Mouse (Mus musculus) heart, embryonic 16.5 days (tissue): ENCODE measurements around the gene Gm21789. TPM values are rescaled to one million over a fixed set of nuclear protein-coding genes. Genes with fewer than 3 reads are reported as not detected.
"Not testable (repeated sequence)": the region's sequence is repeated elsewhere in the genome, so short reads cannot be mapped to it uniquely, and the experiment has no call there.

Experiments
- ATAC-seq: fragments of 200-750 bp; cut with Nextera tagmentation; replicated peaks from 2 replicates; pipeline ENCODE4 v1.8.0; 2017; ENCODE audit warnings: moderate number of reproducible peaks; ENCODE audit not compliant: insufficient read depth, low FRiP score; ENCODE audit errors: extremely low read depth
- H3K27ac ChIP-seq: fragments of 300-500 bp; sonication (generic); 2 replicates; pipeline ENCODE4 v1.5.1; 2014; ENCODE audit warnings: mild to moderate bottlenecking, low read length, control low read depth, moderate library complexity
- H3K27me3 ChIP-seq: fragments of 300-500 bp; sonication (generic); 2 replicates; pipeline ENCODE4 v1.6.1; 2014; ENCODE audit warnings: low read length, mixed read lengths; ENCODE audit not compliant: control insufficient read depth, insufficient read depth
- H3K36me3 ChIP-seq: fragments of 300-500 bp; sonication (generic); 2 replicates; pipeline ENCODE4 v1.6.1; 2014; ENCODE audit not compliant: control insufficient read depth, insufficient read depth
- H3K4me1 ChIP-seq: fragments of 300-500 bp; sonication (generic); 2 replicates; pipeline ENCODE4 v1.6.1; 2014; ENCODE audit warnings: low read length, mixed read lengths; ENCODE audit not compliant: control insufficient read depth, insufficient read depth
- H3K4me2 ChIP-seq: fragments of 300-500 bp; sonication (generic); 2 replicates; pipeline ENCODE4 v1.6.1; 2014; ENCODE audit warnings: low read depth, mild to moderate bottlenecking, control low read depth, low read length
- H3K4me3 ChIP-seq: fragments of 300-500 bp; sonication (generic); 2 replicates; pipeline ENCODE4 v1.5.1; 2014; ENCODE audit warnings: mild to moderate bottlenecking, control low read depth, low read length
- H3K9ac ChIP-seq: fragments of 300-500 bp; sonication (generic); 2 replicates; pipeline ENCODE4 v1.6.1; 2014; ENCODE audit warnings: low read length, control low read depth
- H3K9me3 ChIP-seq: fragments of 300-500 bp; sonication (generic); replicated peaks from 2 replicates; pipeline ENCODE4 v1.6.1; 2016; ENCODE audit warnings: low read length; ENCODE audit not compliant: control insufficient read depth
- WGBS: fragments of 180-500 bp; shearing (Covaris S2); extraction: QIAGEN DNeasy Blood & Tissue Kit; methylation state at CpG from one replicate; pipeline ENCODE4 v1.1.7; 2014; 5-methylcytosine and 5-hydroxymethylcytosine counted together
- polyA plus RNA-seq: library from polyadenylated mRNA; unstranded; fragments of >200 nt; fragmentation: Nextera tagmentation; extraction: Ambion mirVana; gene quantifications from 2 replicates; pipeline ENCODE4 v1.2.1, GENCODE M21; 2015

The Gm21789 gene
- not detected in 2 replicates for polyA plus RNA-seq

DNA sequence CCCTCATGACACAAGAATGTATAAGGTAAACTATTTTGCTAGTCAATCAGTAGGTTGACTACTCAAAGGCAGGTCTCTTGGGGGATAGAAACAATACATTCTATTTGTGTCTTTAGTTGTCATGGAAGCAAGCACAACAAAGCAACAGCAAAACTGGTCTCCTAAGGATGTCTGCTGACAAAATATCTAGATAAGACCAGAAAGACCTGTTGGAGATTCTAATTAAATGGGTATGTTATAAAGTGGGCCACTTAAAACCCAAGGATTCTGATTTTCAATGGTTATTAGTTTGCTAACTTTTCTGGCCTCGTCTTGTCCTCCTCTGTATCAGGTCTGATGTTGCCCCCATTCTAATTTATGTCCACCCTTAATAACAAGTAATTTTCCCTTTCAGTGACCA, at the start of gene Gm21789:
TSS of gene Gm21789 (plus strand) at position 301 of the 400 bp plus-strand sequence.
- not testable (repeated sequence) for H3K27ac ChIP-seq, H3K9me3 ChIP-seq, ATAC-seq

DNA sequence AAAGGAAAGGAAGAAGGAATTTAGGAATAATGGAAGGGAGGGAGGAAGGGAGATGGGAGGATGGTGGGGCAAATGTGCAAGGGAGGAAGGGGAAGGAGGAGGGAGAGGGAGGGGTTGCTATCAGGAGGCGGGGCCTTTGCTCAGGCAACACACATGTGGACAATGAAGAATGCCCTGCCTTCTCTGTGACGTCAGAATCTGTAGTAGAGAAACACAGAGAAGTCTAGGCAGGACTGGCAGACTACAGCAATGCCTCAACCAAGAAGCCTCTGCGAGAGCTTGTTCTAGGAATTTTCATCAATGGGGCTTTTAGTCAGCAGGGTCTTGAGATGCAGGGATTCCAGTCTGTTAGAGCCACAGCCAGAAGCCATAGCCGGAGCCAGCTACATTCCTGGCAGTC, 47.2 kb upstream of the Gm21789 start, which contains the start of gene Btbd35f30:
TSS of gene Btbd35f30 (plus strand) at position 301 of the 400 bp plus-strand sequence.
- not testable (repeated sequence) for H3K4me1 ChIP-seq, H3K9ac ChIP-seq, H3K4me3 ChIP-seq, H3K4me2 ChIP-seq, H3K27me3 ChIP-seq, H3K9me3 ChIP-seq, H3K36me3 ChIP-seq, H3K27ac ChIP-seq, ATAC-seq
- no CpG with 5 or more reads among the region's 4 CpGs for WGBS

More for the DNA sequence above, at the start of gene Gm21789:
- H3K4me3 ChIP-seq, H3K36me3 ChIP-seq, H3K4me2 ChIP-seq, H3K4me1 ChIP-seq, H3K27me3 ChIP-seq, H3K9ac ChIP-seq: not testable (repeated sequence)
- WGBS: no CpG with 5 or more reads among the region's 1 CpGs

DNA sequence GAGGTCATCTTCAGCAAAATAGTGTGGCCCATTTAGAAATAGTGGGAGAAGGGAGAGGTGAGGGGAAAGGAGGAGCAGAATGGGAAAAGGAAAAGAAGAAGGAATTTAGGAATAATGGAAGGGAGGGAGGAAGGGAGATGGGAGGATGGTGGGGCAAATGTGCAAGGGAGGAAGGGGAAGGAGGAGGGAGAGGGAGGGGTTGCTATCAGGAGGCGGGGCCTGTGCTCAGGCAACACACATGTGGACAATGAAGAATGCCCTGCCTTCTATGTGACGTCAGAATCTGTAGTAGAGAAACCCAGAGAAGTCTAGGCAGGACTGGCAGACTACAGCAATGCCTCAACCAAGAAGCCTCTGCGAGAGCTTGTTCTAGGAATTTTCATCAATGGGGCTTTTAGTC, 32.0 kb downstream of the Gm21789 start, which contains the start of gene Btbd35f5:
TSS of gene Btbd35f5 (plus strand) at position 301 of the 400 bp plus-strand sequence.
- not testable (repeated sequence) for ATAC-seq, H3K4me1 ChIP-seq, H3K4me3 ChIP-seq, H3K27me3 ChIP-seq, H3K27ac ChIP-seq, H3K36me3 ChIP-seq, H3K4me2 ChIP-seq, H3K9ac ChIP-seq, H3K9me3 ChIP-seq
- no CpG with 5 or more reads among the region's 3 CpGs for WGBS

Other genes starting within 250 kb of the Gm21789 start
- not detected in 2 replicates for gene Btbd35f21, start 215.7 kb upstream of the Gm21789 start, polyA plus RNA-seq
- gene Btbd35f30, start 47.1 kb upstream of the Gm21789 start, polyA plus RNA-seq: not detected in 2 replicates
- not detected in 2 replicates for gene Btbd35f5, start 32.1 kb downstream of the Gm21789 start, polyA plus RNA-seq